Mouse (Mus musculus) heart, embryonic 11.5 days (tissue): ENCODE measurements around the gene Arhgdia. TPM values are rescaled to one million over a fixed set of nuclear protein-coding genes. Genes with fewer than 3 reads are reported as not detected.

ENCODE experiments used
- ATAC-seq: fragments of 200-750 bp; cut with Nextera tagmentation; replicated peaks from 2 replicates; pipeline ENCODE4 v1.8.0; 2017; ENCODE audit warnings: moderate library complexity; ENCODE audit not compliant: insufficient number of reproducible peaks, low FRiP score, low TSS enrichment
- H3K27ac ChIP-seq: fragments of 300-500 bp; sonication (generic); 2 replicates; pipeline ENCODE4 v1.5.1; 2014; ENCODE audit warnings: mild to moderate bottlenecking, low read depth, low read length
- H3K27me3 ChIP-seq: fragments of 300-500 bp; sonication (generic); 2 replicates; pipeline ENCODE4 v1.6.1; 2014; ENCODE audit warnings: mild to moderate bottlenecking, low read length, mixed read lengths; ENCODE audit not compliant: control insufficient read depth, insufficient read depth
- H3K36me3 ChIP-seq: fragments of 300-500 bp; sonication (generic); 2 replicates; pipeline ENCODE4 v1.6.1; 2014; ENCODE audit warnings: mild to moderate bottlenecking, low read length, moderate library complexity, mixed read lengths; ENCODE audit not compliant: control insufficient read depth, insufficient read depth
- H3K4me1 ChIP-seq: fragments of 300-500 bp; sonication (generic); 2 replicates; pipeline ENCODE4 v1.6.1; 2014; ENCODE audit warnings: low read length; ENCODE audit not compliant: control insufficient read depth, insufficient read depth
- H3K4me2 ChIP-seq: fragments of 300-500 bp; sonication (generic); 2 replicates; pipeline ENCODE4 v1.6.1; 2014; ENCODE audit warnings: mild to moderate bottlenecking, moderate library complexity
- H3K4me3 ChIP-seq: fragments of 300-500 bp; sonication (generic); 2 replicates; pipeline ENCODE4 v1.5.1; 2014; ENCODE audit warnings: low read depth, low read length
- H3K9ac ChIP-seq: fragments of 300-500 bp; sonication (generic); 2 replicates; pipeline ENCODE4 v1.6.1; 2014; ENCODE audit warnings: mild to moderate bottlenecking, low read depth, low read length, moderate library complexity
- H3K9me3 ChIP-seq: fragments of 300-500 bp; sonication (generic); replicated peaks from 2 replicates; pipeline ENCODE4 v1.6.1; 2016; ENCODE audit warnings: low read length; ENCODE audit not compliant: control insufficient read depth
- WGBS: fragments of 180-500 bp; shearing (Covaris S2); extraction: QIAGEN DNeasy Blood & Tissue Kit; methylation state at CpG from one replicate; pipeline ENCODE4 v1.1.7; 2014; ENCODE audit not compliant: insufficient replicate concordance; 5-methylcytosine and 5-hydroxymethylcytosine counted together
- polyA plus RNA-seq: library from polyadenylated mRNA; unstranded; fragments of >200 nt; fragmentation: Nextera tagmentation; extraction: Ambion mirVana; gene quantifications from 2 replicates; pipeline ENCODE4 v1.2.1, GENCODE M21; 2014

The Arhgdia gene
- polyA plus RNA-seq, 1 experiment from 2014 or later, result 468 TPM

- Histone ChIP-seq H3K27ac (peak within 1 kb of the TSS; percentile 84), H3K9ac (peak within 1 kb of the TSS; percentile 86), H3K9me3 (no peaks in the 10 kb centered on the region), H3K36me3 (peaks cover 15% of the 10 kb centered on the region; the same call in 1 of the 2 replicates), H3K4me3 (peak within 1 kb of the TSS; percentile 99), H3K4me1 (peaks cover 29% of the 10 kb centered on the region), H3K27me3 (no peaks in the 10 kb centered on the region), H3K4me2 (peak within 1 kb of the TSS; percentile 94)
- ATAC-seq, result peak; percentile 7; the same call in 1 of the 2 replicates
- WGBS, result 24% methylated on average over 5 of the region's 5 CpGs
Observed at GRCm38 (mm10) chr11:120625152-120625775, 43.8 kb upstream of the Arhgdia start, which contains the start of gene Sirt7. Gene Sirt7 (minus strand): TSS chr11:120625240.

- H3K9me3 ChIP-seq, result no peaks in the 10 kb centered on the region
- peaks cover 23% of the 10 kb centered on the region for H3K4me1 ChIP-seq
- peak; percentile 58 for ATAC-seq
- peaks cover 21% of the 10 kb centered on the region; the same call in 1 of the 2 replicates for H3K36me3 ChIP-seq
- peak overlapping the region; percentile 99 for H3K4me3 ChIP-seq
- no peaks in the 10 kb centered on the region for H3K27me3 ChIP-seq
- under 1% methylated on average over 53 of the region's 53 CpGs for WGBS
- peak overlapping the region; percentile 94 for H3K4me2 ChIP-seq
- peak overlapping the region; percentile 84 for H3K27ac ChIP-seq
- peak overlapping the region; percentile 86 for H3K9ac ChIP-seq
Observed at GRCm38 (mm10) chr11:120624680-120625111, 43.3 kb upstream of the Arhgdia start.

- peak; percentile 76 for ATAC-seq
- Histone ChIP-seq H3K27me3 (no peaks in the 10 kb centered on the region), H3K36me3 (peaks cover 19% of the 10 kb centered on the region; the same call in 1 of the 2 replicates), H3K4me1 (peaks cover 17% of the 10 kb centered on the region), H3K9me3 (no peaks in the 10 kb centered on the region), H3K27ac (peak overlapping the region; percentile 84), H3K4me3 (peak overlapping the region; percentile 99), H3K9ac (peak overlapping the region; percentile 86), H3K4me2 (peak overlapping the region; percentile 94)
- WGBS, result 12% methylated on average over 30 of the region's 30 CpGs
Observed at GRCm38 (mm10) chr11:120623961-120624679, 42.7 kb upstream of the Arhgdia start.

GRCm38 (mm10) chr11:120622805-120623204 lies 41.4 kb upstream of the Arhgdia start:
- H3K4me3 ChIP-seq, result no peak overlapping the region
- no peaks in the 10 kb centered on the region for H3K27me3 ChIP-seq
- WGBS, result 88% methylated on average over 6 of the region's 6 CpGs
- H3K4me2 ChIP-seq, result no peak overlapping the region
- peaks cover 16% of the 10 kb centered on the region; the same call in 1 of the 2 replicates for H3K36me3 ChIP-seq
- H3K9me3 ChIP-seq, result no peaks in the 10 kb centered on the region
- H3K4me1 ChIP-seq, result peaks cover 19% of the 10 kb centered on the region
- no peak for ATAC-seq
- H3K9ac ChIP-seq, result no peak overlapping the region
- no peak overlapping the region for H3K27ac ChIP-seq

- Histone ChIP-seq H3K4me1 (peaks cover 21% of the 10 kb centered on the region), H3K36me3 (peaks cover 16% of the 10 kb centered on the region; the same call in 1 of the 2 replicates), H3K4me2 (no peak overlapping the region), H3K4me3 (no peak overlapping the region), H3K9ac (no peak overlapping the region), H3K27me3 (no peaks in the 10 kb centered on the region), H3K27ac (no peak overlapping the region), H3K9me3 (no peaks in the 10 kb centered on the region)
- 93% methylated on average over 14 of the region's 14 CpGs for WGBS
- ATAC-seq, result no peak
Observed at GRCm38 (mm10) chr11:120620195-120620594, 38.8 kb upstream of the Arhgdia start.

GRCm38 (mm10) chr11:120618619-120619535 lies 37.5 kb upstream of the Arhgdia start:
- no peak for ATAC-seq
- WGBS, result 88% methylated on average over 25 of the region's 25 CpGs

GRCm38 (mm10) chr11:120617519-120618112 lies 36.2 kb upstream of the Arhgdia start, which contains the start of gene Pcyt2:
Gene Pcyt2 (minus strand): TSS chr11:120617936.
- Histone ChIP-seq H3K9me3 (no peaks in the 10 kb centered on the region), H3K9ac (peak within 1 kb of the TSS; percentile 86), H3K27me3 (no peaks in the 10 kb centered on the region), H3K4me1 (peaks cover 12% of the 10 kb centered on the region), H3K36me3 (peaks cover 22% of the 10 kb centered on the region), H3K4me2 (peak within 1 kb of the TSS; percentile 93), H3K27ac (peak within 1 kb of the TSS; percentile 64), H3K4me3 (peak within 1 kb of the TSS; percentile 82)
- ATAC-seq, result peak; percentile 93
- WGBS, result 1% methylated on average over 56 of the region's 56 CpGs

More at GRCm38 (mm10) chr11:120618619-120619535, 37.5 kb upstream of the Arhgdia start:
- peaks cover 14% of the 10 kb centered on the region for H3K4me1 ChIP-seq
- H3K36me3 ChIP-seq, result peaks cover 16% of the 10 kb centered on the region; the same call in 1 of the 2 replicates
- H3K4me2 ChIP-seq, result no peak overlapping the region
- H3K9me3 ChIP-seq, result no peaks in the 10 kb centered on the region
- H3K27me3 ChIP-seq, result no peaks in the 10 kb centered on the region
- no peak overlapping the region for H3K9ac ChIP-seq
- no peak overlapping the region for H3K4me3 ChIP-seq
- H3K27ac ChIP-seq, result no peak overlapping the region
